Mouse (Mus musculus): ENCODE results near the gene Ank2. TPM values are rescaled to one million over a fixed set of nuclear protein-coding genes. Genes with fewer than 3 reads are reported as not detected.

Gene Ank2
- 24.9 and 25.3 TPM in 2 replicates for polyA plus RNA-seq (2015; fragmentation: Nextera tagmentation; extraction: Ambion mirVana)

- peak; percentile 89 for ATAC-seq
- no peaks in the 10 kb centered on the region for H3K9me3 ChIP-seq
- H3K27ac ChIP-seq: no peak within 1 kb of the TSS
- H3K27me3 ChIP-seq (replicated peaks): peaks cover 18% of the 10 kb centered on the region
- H3K9ac ChIP-seq: peak within 1 kb of the TSS; percentile 60
- peaks cover 5% of the 10 kb centered on the region; the same call in 1 of the 2 replicates for H3K4me1 ChIP-seq (replicated peaks)
- H3K4me3 ChIP-seq (replicated peaks): peak within 1 kb of the TSS; percentile 57
- H3K4me2 ChIP-seq (replicated peaks): peak within 1 kb of the TSS; percentile 100
- H3K36me3 ChIP-seq: no peaks in the 10 kb centered on the region
- WGBS: under 1% methylated on average over 61 of the region's 62 CpGs
These were observed at the start of gene Ank2 for GRCm38 (mm10) chr3:127498742-127499400. Gene Ank2 (minus strand): TSS chr3:127499350.

DNA sequence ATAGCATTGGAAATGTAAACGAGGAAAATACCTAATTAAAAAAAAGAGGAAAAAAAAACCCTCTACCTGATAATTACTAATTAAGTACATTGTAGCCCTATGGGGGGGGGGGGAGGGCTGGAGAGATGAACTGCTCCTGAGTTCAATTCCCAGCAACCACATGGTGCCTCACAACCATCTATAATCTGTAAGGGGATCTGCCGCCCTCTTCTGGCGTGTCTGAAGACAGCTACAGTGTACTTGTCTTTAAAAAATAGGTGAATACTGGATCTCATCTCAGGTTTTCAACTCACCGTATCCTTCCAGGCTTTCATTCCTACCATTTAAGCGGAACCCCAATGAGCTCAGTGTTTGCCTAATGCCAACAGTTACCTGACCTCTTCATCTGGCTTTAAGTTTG lies 48.7 kb upstream of the Ank2 start:
- 50% methylated on average over 4 of the region's 5 CpGs for WGBS

DNA sequence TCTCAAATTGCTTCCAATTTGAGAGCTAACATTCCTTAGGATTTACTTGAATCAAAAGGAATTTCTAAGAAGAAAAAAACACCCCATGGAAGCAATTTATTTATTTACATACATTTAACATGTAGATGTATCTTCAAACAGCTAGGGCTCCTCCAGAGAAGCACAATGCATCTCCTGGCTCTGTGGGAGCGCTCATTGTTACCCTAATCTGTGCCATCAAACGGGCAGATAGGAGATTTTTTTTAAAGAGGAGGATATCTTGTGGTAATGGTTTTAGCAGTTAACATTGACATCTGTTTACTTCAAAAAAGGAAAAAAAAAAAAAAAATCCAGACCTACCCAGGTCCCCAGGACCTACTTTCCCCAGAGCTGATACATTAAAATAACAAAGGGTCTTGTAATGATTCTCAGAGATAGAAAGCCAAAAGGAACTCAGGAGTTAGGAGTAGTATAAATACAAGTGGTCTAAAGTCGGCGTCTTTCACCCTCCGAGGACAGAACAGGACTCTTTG lies 45.5 kb upstream of the Ank2 start:
- no peak for ATAC-seq
- Histone ChIP-seq H3K36me3 (0 out of 2 replicates have a peak, but pooled peaks cover 9% of the 10 kb centered on the region), H3K4me2 (replicated peaks) (no peak overlapping the region), H3K9me3 (no peaks in the 10 kb centered on the region), H3K27ac (no peak overlapping the region), H3K4me1 (replicated peaks) (no peaks in the 10 kb centered on the region), H3K27me3 (replicated peaks) (no peaks in the 10 kb centered on the region), H3K4me3 (replicated peaks) (no peak overlapping the region), H3K9ac (no peak overlapping the region)
- WGBS: 32% methylated on average over 5 of the region's 5 CpGs

More for the DNA sequence above, 48.7 kb upstream of the Ank2 start:
- Histone ChIP-seq H3K36me3 (0 out of 2 replicates have a peak, but pooled peaks cover 6% of the 10 kb centered on the region), H3K27me3 (replicated peaks) (no peaks in the 10 kb centered on the region), H3K9me3 (no peaks in the 10 kb centered on the region), H3K9ac (no peak overlapping the region), H3K4me2 (replicated peaks) (no peak overlapping the region), H3K4me1 (replicated peaks) (no peaks in the 10 kb centered on the region), H3K27ac (no peak overlapping the region), H3K4me3 (replicated peaks) (no peak overlapping the region)
- no peak for ATAC-seq

DNA sequence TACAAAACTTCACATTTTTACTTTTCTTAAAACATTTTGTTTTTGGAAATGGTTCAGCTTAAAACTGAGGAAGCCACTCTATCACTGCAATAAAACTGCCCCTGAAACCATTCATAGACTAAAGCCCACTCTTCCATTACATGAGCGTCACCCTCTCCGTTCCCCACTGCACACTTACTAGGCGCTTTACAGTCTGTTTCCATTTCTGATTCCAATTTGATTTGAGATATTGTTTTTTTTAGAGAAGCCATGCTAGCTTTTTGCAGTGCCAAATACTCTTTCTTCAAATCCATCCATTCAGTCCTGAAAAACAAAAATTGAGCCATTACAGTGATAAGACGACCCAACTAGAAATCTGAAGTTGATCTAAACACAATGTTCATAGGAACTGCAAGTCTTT lies 44.8 kb upstream of the Ank2 start:
- H3K4me3 ChIP-seq (replicated peaks): no peak overlapping the region
- no peaks in the 10 kb centered on the region for H3K4me1 ChIP-seq (replicated peaks)
- H3K9me3 ChIP-seq: no peaks in the 10 kb centered on the region
- no peak overlapping the region for H3K9ac ChIP-seq
- no peak for ATAC-seq
- 80% methylated on average over 4 of the region's 4 CpGs for WGBS
- no peaks in the 10 kb centered on the region for H3K27me3 ChIP-seq (replicated peaks)
- H3K4me2 ChIP-seq (replicated peaks): no peak overlapping the region
- 0 out of 2 replicates have a peak, but pooled peaks cover 9% of the 10 kb centered on the region for H3K36me3 ChIP-seq
- no peak overlapping the region for H3K27ac ChIP-seq

DNA sequence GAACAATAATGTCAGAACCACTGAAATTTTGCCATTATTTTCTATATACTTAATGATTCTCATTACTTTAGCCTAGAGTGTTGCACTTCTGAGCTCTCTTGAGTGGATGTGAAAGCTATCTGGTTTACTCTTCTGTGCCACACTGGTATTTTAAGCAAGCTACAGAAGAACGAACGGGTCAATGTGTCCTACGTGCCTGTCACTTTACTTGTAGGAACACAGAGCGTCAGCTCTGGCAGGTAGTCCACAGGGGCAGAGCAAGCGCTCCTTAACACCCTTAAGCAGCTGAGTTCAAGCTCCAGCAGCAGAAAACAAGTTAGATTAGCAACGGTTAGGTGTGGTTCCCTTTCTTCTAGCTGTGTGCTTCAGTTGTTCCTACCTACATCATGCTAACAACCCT lies 40.0 kb upstream of the Ank2 start:
- Histone ChIP-seq H3K36me3 (0 out of 2 replicates have a peak, but pooled peaks cover 5% of the 10 kb centered on the region), H3K4me3 (replicated peaks) (no peak overlapping the region), H3K4me2 (replicated peaks) (no peak overlapping the region), H3K4me1 (replicated peaks) (no peaks in the 10 kb centered on the region), H3K27ac (no peak overlapping the region), H3K9me3 (no peaks in the 10 kb centered on the region), H3K9ac (no peak overlapping the region), H3K27me3 (replicated peaks) (no peaks in the 10 kb centered on the region)
- ATAC-seq: no peak
- 74% methylated on average over 6 of the region's 6 CpGs for WGBS

DNA sequence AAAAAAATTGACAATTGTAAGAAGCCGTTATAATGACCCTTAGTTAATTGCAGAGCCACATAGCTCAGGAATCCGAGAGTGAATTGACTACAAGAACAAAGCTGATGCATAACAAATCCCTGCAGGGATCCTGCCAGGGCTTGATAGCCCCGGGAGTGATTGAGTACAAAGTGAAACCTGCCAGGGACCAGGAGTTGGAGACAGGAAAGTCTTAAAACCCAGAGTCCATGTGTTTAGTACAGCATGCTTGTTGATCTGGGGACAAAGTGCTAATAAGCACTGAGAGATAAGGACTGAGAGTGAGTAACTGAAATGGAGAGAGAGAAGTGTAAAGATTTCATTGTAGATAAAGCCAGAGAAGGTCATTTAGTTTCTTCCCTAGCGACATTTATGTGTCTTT lies 31.1 kb upstream of the Ank2 start:
- Histone ChIP-seq H3K4me1 (replicated peaks) (no peaks in the 10 kb centered on the region), H3K4me2 (replicated peaks) (no peak overlapping the region), H3K36me3 (no peaks in the 10 kb centered on the region), H3K27me3 (replicated peaks) (no peaks in the 10 kb centered on the region), H3K9me3 (no peaks in the 10 kb centered on the region), H3K27ac (no peak overlapping the region), H3K9ac (no peak overlapping the region), H3K4me3 (replicated peaks) (no peak overlapping the region)
- ATAC-seq: peak; percentile 70
- 18% methylated on average over 4 of the region's 4 CpGs for WGBS

DNA sequence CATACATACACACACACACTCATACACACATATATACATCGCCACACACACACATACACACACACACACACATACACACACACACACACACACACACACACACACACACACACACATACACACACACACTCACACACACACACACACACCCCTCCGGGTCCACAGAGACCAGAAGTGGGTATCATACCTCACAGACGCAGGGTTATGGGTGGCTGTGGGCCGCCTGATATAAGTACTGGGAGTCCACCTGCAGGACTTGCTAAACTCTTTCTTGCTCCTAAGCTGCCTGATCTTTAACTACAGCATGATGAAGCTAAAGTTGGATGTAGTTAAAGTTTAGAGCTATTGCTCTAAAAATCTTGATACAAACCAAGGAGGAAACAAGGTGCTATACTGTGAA lies 30.7 kb upstream of the Ank2 start:
- Histone ChIP-seq H3K36me3 (no peaks in the 10 kb centered on the region), H3K9ac (no peak overlapping the region), H3K4me2 (replicated peaks) (no peak overlapping the region), H3K27ac (no peak overlapping the region), H3K9me3 (no peaks in the 10 kb centered on the region), H3K27me3 (replicated peaks) (no peaks in the 10 kb centered on the region), H3K4me3 (replicated peaks) (no peak overlapping the region), H3K4me1 (replicated peaks) (no peaks in the 10 kb centered on the region)
- no peak for ATAC-seq
- 82% methylated on average over 4 of the region's 4 CpGs for WGBS

GRCm38 (mm10) chr3:127529210-127529609 lies 30.1 kb upstream of the Ank2 start:
- Histone ChIP-seq H3K9me3 (no peaks in the 10 kb centered on the region), H3K36me3 (no peaks in the 10 kb centered on the region), H3K4me2 (replicated peaks) (no peak overlapping the region), H3K27ac (no peak overlapping the region), H3K4me1 (replicated peaks) (no peaks in the 10 kb centered on the region), H3K4me3 (replicated peaks) (no peak overlapping the region), H3K9ac (no peak overlapping the region), H3K27me3 (replicated peaks) (no peaks in the 10 kb centered on the region)
- WGBS: 58% methylated on average over 3 of the region's 3 CpGs
- ATAC-seq: no peak

DNA sequence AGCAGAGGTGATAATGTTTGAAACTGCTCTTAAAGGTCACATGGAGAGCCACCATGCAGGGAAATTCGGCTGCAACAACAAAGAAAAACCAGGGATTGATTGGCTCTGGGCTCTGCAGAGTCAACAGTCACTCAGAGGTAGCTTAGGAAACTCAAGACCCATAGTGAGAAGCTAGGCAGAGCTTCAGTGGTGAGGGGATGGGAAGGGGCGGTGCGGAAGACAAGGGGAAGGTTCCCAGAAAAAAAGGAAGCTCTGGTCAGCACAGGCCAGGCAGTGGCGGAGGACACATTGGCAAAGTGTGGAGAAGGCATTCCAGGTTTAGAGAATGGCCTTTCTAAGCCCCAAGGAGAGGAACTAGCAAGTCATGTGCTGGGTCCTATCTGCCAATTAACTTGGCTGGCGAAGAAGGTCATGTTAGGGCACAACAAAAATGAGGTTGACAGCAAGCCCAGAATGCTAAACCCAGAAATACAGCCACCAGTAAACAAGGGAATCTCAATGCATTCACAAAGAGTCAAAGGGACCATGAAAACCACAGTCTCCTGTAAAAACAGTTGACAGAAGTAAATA lies 28.4 kb upstream of the Ank2 start:
- H3K27ac ChIP-seq: no peak overlapping the region
- no peak overlapping the region for H3K4me2 ChIP-seq (replicated peaks)
- H3K9me3 ChIP-seq: no peaks in the 10 kb centered on the region
- whole genome bisulfite sequencing: 75% methylated on average over 5 of the region's 5 CpGs
- no peak overlapping the region for H3K9ac ChIP-seq
- H3K4me3 ChIP-seq (replicated peaks): no peak overlapping the region
- ATAC-seq: no peak
- no peaks in the 10 kb centered on the region for H3K27me3 ChIP-seq (replicated peaks)
- H3K36me3 ChIP-seq: no peaks in the 10 kb centered on the region
- no peaks in the 10 kb centered on the region for H3K4me1 ChIP-seq (replicated peaks)

- Histone ChIP-seq H3K36me3 (no peaks in the 10 kb centered on the region), H3K4me2 (replicated peaks) (no peak overlapping the region), H3K27me3 (replicated peaks) (no peaks in the 10 kb centered on the region), H3K4me3 (replicated peaks) (no peak overlapping the region), H3K27ac (no peak overlapping the region), H3K9ac (no peak overlapping the region), H3K9me3 (no peaks in the 10 kb centered on the region), H3K4me1 (replicated peaks) (no peaks in the 10 kb centered on the region)
- no peak for ATAC-seq
- 67% methylated on average over 8 of the region's 8 CpGs for WGBS
These were observed 26.2 kb upstream of the Ank2 start for GRCm38 (mm10) chr3:127525188-127525819.

DNA sequence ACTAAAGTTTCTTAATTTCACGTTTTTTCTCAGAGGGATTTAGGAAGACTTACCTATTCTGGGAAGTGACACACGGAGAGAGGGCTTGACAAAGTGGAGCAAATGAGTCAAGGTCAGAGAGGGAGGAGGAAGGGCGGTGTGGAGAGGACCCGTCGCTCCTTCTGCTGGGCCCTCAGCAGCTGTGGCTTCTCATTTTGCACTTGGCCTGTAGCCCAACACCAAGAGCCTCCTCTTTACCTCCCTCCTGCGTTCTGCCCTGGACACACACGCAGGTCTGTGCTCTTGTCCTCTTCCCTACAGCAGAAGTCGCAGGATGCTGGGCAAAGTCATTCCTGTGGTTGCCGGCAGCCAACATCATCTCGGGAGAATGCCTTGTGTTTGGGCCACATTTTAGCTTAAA lies 22.0 kb upstream of the Ank2 start:
- H3K4me1 ChIP-seq (replicated peaks): no peaks in the 10 kb centered on the region
- no peak overlapping the region for H3K9ac ChIP-seq
- H3K27ac ChIP-seq: no peak overlapping the region
- H3K36me3 ChIP-seq: no peaks in the 10 kb centered on the region
- no peak overlapping the region for H3K4me2 ChIP-seq (replicated peaks)
- H3K9me3 ChIP-seq: no peaks in the 10 kb centered on the region
- H3K4me3 ChIP-seq (replicated peaks): no peak overlapping the region
- H3K27me3 ChIP-seq (replicated peaks): no peaks in the 10 kb centered on the region
- ATAC-seq: 0 out of 2 replicates have a peak, but pooled peaks have one; percentile 56
- WGBS: 52% methylated on average over 10 of the region's 10 CpGs

DNA sequence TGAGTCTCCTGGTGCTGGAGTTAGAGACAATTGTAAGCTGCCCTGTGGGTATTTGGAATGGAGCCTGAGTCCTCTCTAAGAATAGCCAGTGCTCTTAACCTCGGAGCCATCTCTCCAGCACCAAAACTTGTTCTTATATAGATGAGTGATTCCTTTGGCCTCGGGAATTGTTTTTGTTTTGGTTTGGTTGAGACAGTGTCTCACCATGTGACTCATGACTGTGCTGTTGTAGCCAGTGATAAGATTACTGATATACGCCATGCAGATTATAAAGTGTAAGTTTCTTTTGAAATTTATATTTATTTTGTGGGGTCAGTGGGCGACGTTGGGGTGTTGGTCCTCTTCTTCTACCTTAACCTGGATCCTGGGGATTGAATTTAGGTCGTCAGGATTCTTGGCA lies 21.1 kb upstream of the Ank2 start:
- H3K9ac ChIP-seq: no peak overlapping the region
- H3K9me3 ChIP-seq: no peaks in the 10 kb centered on the region
- H3K4me2 ChIP-seq (replicated peaks): no peak overlapping the region
- H3K36me3 ChIP-seq: no peaks in the 10 kb centered on the region
- WGBS: 82% methylated on average over 6 of the region's 6 CpGs
- H3K27me3 ChIP-seq (replicated peaks): no peaks in the 10 kb centered on the region
- H3K4me1 ChIP-seq (replicated peaks): no peaks in the 10 kb centered on the region
- H3K4me3 ChIP-seq (replicated peaks): no peak overlapping the region
- no peak overlapping the region for H3K27ac ChIP-seq
- ATAC-seq: no peak

Measured in intestine, embryonic 15.5 days (tissue).